Mouse (Mus musculus): ENCODE data around the gene Cd19. TPM values are rescaled to one million over a fixed set of nuclear protein-coding genes. Genes with fewer than 3 reads are reported as not detected.

Gene Cd19
- polyA plus RNA-seq, 2 experiments from 2014 or later = 10.8 TPM; not detected in 1

- ATAC-seq = peak; percentile 91
Measured at GRCm38 (mm10) chr7:126377278-126378158, 37.2 kb downstream of the Cd19 start, which contains the start of gene Spns1. TSS of gene Spns1 (minus strand) at chr7:126377450.

DNA sequence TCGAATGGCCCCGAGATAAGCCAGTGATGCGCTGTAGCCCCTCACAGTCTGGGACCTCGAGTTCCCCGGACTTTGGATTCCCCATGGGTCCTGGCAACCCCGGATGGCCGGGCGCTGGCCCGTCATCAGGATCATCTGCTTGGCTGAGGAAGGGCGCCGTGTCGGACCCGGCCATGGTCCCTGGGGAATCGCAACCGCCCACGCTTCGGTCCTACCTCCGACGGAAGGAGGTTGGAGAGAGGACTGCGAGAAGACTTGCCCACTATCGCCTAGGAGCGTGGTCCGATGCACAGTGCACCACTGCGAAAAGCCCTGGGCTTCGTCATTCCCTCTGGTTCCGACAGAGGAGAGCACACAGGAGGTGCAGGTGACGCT is 37.8 kb downstream of the Cd19 start:
- ATAC-seq = no peak

- no peak for ATAC-seq
Measured at GRCm38 (mm10) chr7:126375012-126375411, 39.7 kb downstream of the Cd19 start.

DNA sequence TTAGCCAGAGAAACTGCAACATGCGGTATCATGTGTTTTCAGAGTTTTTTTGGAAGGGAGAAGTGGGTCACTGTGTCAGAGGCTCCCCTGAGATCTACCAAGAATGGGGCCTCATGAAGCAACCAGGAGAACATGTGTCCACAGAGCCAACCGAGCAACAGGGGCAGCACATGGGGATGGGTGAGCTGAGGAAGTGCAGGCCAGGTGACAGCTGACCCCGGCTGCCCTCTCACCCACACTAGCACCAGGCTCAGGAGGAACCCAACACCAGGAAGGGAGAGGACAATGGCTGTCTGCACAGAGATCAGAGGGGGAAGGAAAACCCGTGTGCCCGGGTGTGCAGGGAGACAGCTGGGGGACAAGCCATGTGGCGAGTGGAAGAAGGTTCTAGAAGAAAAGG is 40.2 kb downstream of the Cd19 start:
- ATAC-seq = no peak

DNA sequence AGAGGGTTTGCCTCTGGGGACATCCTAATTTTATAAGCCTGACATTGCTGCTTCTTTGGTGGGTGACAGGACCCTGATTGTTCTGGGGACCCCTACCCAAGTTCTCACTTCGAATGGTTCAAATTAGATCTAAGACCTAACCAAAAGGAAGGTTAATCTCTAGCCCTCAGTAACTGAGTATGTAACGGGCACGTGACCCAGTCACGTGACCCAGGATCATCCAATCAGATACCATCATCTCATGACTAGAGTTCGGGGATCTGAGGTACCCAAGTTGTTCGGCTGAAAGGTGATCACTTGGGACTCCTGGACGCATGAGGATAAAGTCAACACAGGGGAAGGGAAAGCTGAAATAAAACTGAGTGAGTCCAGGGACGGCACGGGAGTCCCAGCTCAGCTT is 41.7 kb downstream of the Cd19 start:
- ATAC-seq = no peak

GRCm38 (mm10) chr7:126369393-126369792 is 45.3 kb downstream of the Cd19 start, which contains the start of gene Lat:
TSS of gene Lat (minus strand) at chr7:126369570.
- peak; percentile 95 for ATAC-seq

GRCm38 (mm10) chr7:126368367-126368766 is 46.3 kb downstream of the Cd19 start:
- no peak for ATAC-seq

DNA sequence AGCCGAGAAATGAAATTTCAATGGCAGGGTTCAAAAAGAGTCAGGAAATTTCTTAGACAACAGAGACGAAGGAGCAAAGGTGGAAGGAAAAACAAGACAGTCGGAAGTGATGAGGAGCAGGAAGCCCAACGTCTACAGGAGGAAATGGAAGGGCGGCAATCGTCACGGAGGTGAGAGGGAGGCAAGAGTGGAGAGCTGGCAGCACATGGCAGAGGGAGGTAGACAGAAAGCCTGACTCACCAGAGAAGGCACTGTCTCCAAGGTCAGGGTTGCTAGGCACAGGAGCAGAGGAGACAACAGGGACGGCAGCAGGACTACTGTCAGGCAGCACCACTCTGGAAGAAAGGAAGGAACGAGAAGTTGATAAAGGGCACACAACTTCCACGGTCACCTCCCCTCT is 47.1 kb downstream of the Cd19 start:
- peak; percentile 33 for ATAC-seq

DNA sequence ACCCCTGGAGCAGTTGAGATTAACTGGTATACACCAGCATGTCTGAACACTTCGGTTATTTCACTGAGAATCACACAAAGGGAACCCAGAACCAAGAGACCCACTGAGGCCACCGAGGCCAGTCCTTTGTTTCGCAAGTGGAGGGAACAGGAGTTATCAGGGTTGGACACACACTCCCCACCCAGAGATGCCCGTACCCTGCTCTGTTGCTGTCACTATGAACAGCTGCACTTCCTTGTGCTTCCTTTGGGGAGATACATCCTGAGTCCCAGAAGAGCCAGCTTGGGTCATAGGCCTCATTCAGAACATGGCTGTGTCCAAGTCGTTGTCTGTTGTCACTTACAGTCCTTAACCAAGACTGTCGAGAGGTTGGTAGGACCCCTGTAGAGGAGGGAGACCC is 51.7 kb downstream of the Cd19 start:
- no peak for ATAC-seq

- ATAC-seq = no peak
Measured at GRCm38 (mm10) chr7:126359049-126359448, 55.6 kb downstream of the Cd19 start.

Other genes with a start within 250 kb of the Cd19 start
- 100 to 1,000 TPM in 1 of 2 experiments, 10 to 100 TPM in 1; 88.4 to 103 TPM for gene Xpo6, start 214.4 kb downstream of the Cd19 start, polyA plus RNA-seq (2017; shearing (Covaris generic))
- gene Sbk1, start 142.3 kb downstream of the Cd19 start, polyA plus RNA-seq (2017; shearing (Covaris generic)) = 1 to 10 TPM; 4.1 to 5.6 TPM
- gene Lat, start 45.3 kb downstream of the Cd19 start, polyA plus RNA-seq (2017; shearing (Covaris generic)) = 100 to 1,000 TPM; 784 to 813 TPM
- 10 to 100 TPM; 26.7 to 43.3 TPM for gene Spns1, start 37.4 kb downstream of the Cd19 start, polyA plus RNA-seq (2017; shearing (Covaris generic))
- gene Nfatc2ip, start 18.2 kb downstream of the Cd19 start, polyA plus RNA-seq (2017; shearing (Covaris generic)) = 1 to 10 TPM; 2.1 to 3.4 TPM
- 10 to 100 TPM; 35.4 to 48.2 TPM for gene Rabep2, start 13.9 kb upstream of the Cd19 start, polyA plus RNA-seq (2017; shearing (Covaris generic))
- gene Atp2a1, start 48.2 kb upstream of the Cd19 start, polyA plus RNA-seq (2017; shearing (Covaris generic)) = under 1 TPM in 1 of 2 experiments, not detected in 1; 0.18 TPM
- gene Sh2b1, start 60.5 kb upstream of the Cd19 start, polyA plus RNA-seq (2017; shearing (Covaris generic)) = 10 to 100 TPM; 14.5 to 15.9 TPM
- 10 to 100 TPM; 71.2 to 78.9 TPM for gene Tufm, start 72.5 kb upstream of the Cd19 start, polyA plus RNA-seq (2017; shearing (Covaris generic))
- 10 to 100 TPM; 14.7 to 18.8 TPM for gene Atxn2l, start 88.5 kb upstream of the Cd19 start, polyA plus RNA-seq (2017; shearing (Covaris generic))
- 100 to 1,000 TPM; 207 to 260 TPM for gene Eif3c, start 151.5 kb upstream of the Cd19 start, polyA plus RNA-seq (2017; shearing (Covaris generic))
- under 1 TPM; 0.80 to 0.98 TPM for gene Apobr, start 170.1 kb upstream of the Cd19 start, polyA plus RNA-seq (2017; shearing (Covaris generic))
- 10 to 100 TPM; 42.7 to 46.2 TPM for gene Cln3, start 170.9 kb upstream of the Cd19 start, polyA plus RNA-seq (2017; shearing (Covaris generic))
- not detected for gene Il27, start 180.1 kb upstream of the Cd19 start, polyA plus RNA-seq (2017; shearing (Covaris generic))
- gene Nupr1, start 216.0 kb upstream of the Cd19 start, polyA plus RNA-seq (2017; shearing (Covaris generic)) = under 1 TPM in 1 of 2 experiments, not detected in 1; 0.54 TPM
- gene Sgf29, start 234.4 kb upstream of the Cd19 start, polyA plus RNA-seq (2017; shearing (Covaris generic)) = 100 to 1,000 TPM in 1 of 2 experiments, 10 to 100 TPM in 1; 73.9 to 103 TPM